Mouse (Mus musculus): ENCODE data around the gene Tiam1.

- TF ChIP-seq CTCF (IDR thresholded peaks at IDR 0.05; ENCODE audit: low read depth, low read length), result peak; percentile 15
- TF ChIP-seq TAL1 (conservative IDR thresholded peaks at IDR 0.05; ENCODE audit: low read depth, low read length), result no peak
- TF ChIP-seq GATA1 (IDR thresholded peaks at IDR 0.05; ENCODE audit: borderline replicate concordance, low read length), result no peak
Observed at GRCm38 (mm10) chr16:89773657-89774552, 369.7 kb downstream of the Tiam1 start.
